Mouse (Mus musculus) heart, adult 2 months (tissue): ENCODE data around the gene Robo1.

Experiments used
- CTCF ChIP-seq: fragments of 200-600 bp; IDR thresholded peaks from 2 replicates; pipeline ENCODE4 v1.8.1; 2022; ENCODE audit warnings: antibody characterized with exemption, mild to moderate bottlenecking, moderate library complexity
- EP300 ChIP-seq: fragments of 200-500 bp; IDR thresholded peaks from 2 replicates; pipeline ENCODE4 v1.6.1; 2011; ENCODE audit warnings: low read depth, low read length, control low read depth; ENCODE audit not compliant: insufficient read depth

DNA sequence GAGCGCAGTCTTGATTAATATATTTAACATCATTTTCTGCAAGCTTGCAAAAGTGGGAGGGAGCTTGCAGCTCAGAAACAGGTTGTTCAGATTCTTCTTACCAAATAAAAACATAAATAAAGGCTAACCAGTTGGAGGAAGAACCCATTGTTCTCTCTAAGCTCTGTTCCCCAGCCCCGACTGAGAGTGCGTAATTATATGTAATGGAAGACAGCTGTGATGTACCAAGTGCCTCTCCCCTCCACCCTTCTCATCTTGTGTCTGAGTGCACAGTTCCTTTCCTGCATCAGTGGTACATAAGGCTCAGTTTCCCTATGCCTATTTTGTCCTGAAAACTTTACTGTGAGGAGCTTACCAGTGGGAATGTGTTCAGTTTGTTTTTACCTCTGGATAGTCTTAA, 502.8 kb downstream of the Robo1 start:
- TF ChIP-seq CTCF: no peak
- no peak for TF ChIP-seq EP300
